ENCODE assay signal across 8 mouse cellular contexts in genomic region chr9:64119898-64120297, GRCm38 (mm10). TPM values are rescaled to one million over a fixed set of nuclear protein-coding genes. Genes with fewer than 3 reads are reported as not detected.
DNase-seq lines count a peak whose midpoint lies in the region; ATAC-seq and TF ChIP-seq lines count a peak whose summit lies in the region.

No protein-coding gene starts in this region.

- H3K4me2 ChIP-seq in intestine, embryonic 14.5 days (ENCODE audit: low read length), result no peak overlapping the region
- no peak overlapping the region for H3K4me2 ChIP-seq in intestine, embryonic 16.5 days (ENCODE audit: low read depth, low read length)
- no peak overlapping the region for H3K4me2 ChIP-seq in hindbrain, embryonic 14.5 days (replicated peaks)

- no peak overlapping the region for H3K4me3 ChIP-seq in intestine, embryonic 14.5 days (ENCODE audit: low read depth, low read length)
- no peak overlapping the region for H3K4me3 ChIP-seq in intestine, embryonic 16.5 days (ENCODE audit: low read length)
- H3K4me3 ChIP-seq in E14TG2a.4 (replicated peaks; ENCODE audit: low read length), result 0 out of 2 replicates have a peak overlapping the region, but pooled peaks have one; percentile 1
- H3K4me3 ChIP-seq in gastrocnemius, adult 2 months, result no peak overlapping the region
- no peak overlapping the region for H3K4me3 ChIP-seq in hindbrain, embryonic 14.5 days (replicated peaks; ENCODE audit: low read length)

- no peak for ATAC-seq in intestine, embryonic 14.5 days (replicated peaks; ENCODE audit: low FRiP score, low TSS enrichment, low read depth)
- ATAC-seq in intestine, embryonic 16.5 days, result no peak
- ATAC-seq in hindbrain, embryonic 14.5 days (ENCODE audit: low FRiP score), result no peak

- H3K4me1 ChIP-seq in intestine, embryonic 14.5 days (replicated peaks; ENCODE audit: control insufficient read depth, insufficient read depth, low read length), result peaks cover 2% of the 10 kb centered on the region; the same call in 1 of the 2 replicates
- H3K4me1 ChIP-seq in intestine, embryonic 16.5 days (ENCODE audit: control insufficient read depth, insufficient read depth, low read length), result peaks cover 3% of the 10 kb centered on the region; the same call in 1 of the 2 replicates
- peaks cover 54% of the 10 kb centered on the region for H3K4me1 ChIP-seq in E14TG2a.4 (replicated peaks; ENCODE audit: low read depth, low read length)
- no peaks in the 10 kb centered on the region for H3K4me1 ChIP-seq in hindbrain, embryonic 14.5 days (replicated peaks; ENCODE audit: control insufficient read depth, insufficient read depth, low read length)

- H3K9me3 ChIP-seq in intestine, embryonic 14.5 days (ENCODE audit: control insufficient read depth, low read length), result no peaks in the 10 kb centered on the region
- no peaks in the 10 kb centered on the region for H3K9me3 ChIP-seq in intestine, embryonic 16.5 days (ENCODE audit: control insufficient read depth, low read length)
- no peaks in the 10 kb centered on the region for H3K9me3 ChIP-seq in E14TG2a.4 (ENCODE audit: low read length)
- H3K9me3 ChIP-seq in hindbrain, embryonic 14.5 days (ENCODE audit: control insufficient read depth, low read length), result no peaks in the 10 kb centered on the region

- peak; percentile 74 for DNase-seq in intestine, embryonic 14.5 days (ENCODE audit: low spot score)
- peak; percentile 87 for DNase-seq in adrenal gland, postnatal 14 days
- DNase-seq in gastrocnemius, adult 2 months, result peak; percentile 79
- peak; percentile 81 for DNase-seq in liver
- DNase-seq in retina, postnatal 7 days (ENCODE audit: low read depth, low spot score), result peak; percentile 4
- no peak for DNase-seq in hindbrain, embryonic 14.5 days (ENCODE audit: low spot score)

- WGBS in intestine, embryonic 14.5 days, result 34% methylated on average over 8 of the region's 8 CpGs
- 34% methylated on average over 8 of the region's 8 CpGs for WGBS in intestine, embryonic 16.5 days
- WGBS in hindbrain, embryonic 14.5 days, result 31% methylated on average over 8 of the region's 8 CpGs

- H3K27me3 ChIP-seq in intestine, embryonic 14.5 days (replicated peaks; ENCODE audit: control insufficient read depth, insufficient read depth, low read length), result no peaks in the 10 kb centered on the region
- no peaks in the 10 kb centered on the region for H3K27me3 ChIP-seq in intestine, embryonic 16.5 days (replicated peaks; ENCODE audit: control insufficient read depth, insufficient read depth, low read length)
- 0 out of 2 replicates have a peak, but pooled peaks cover 6% of the 10 kb centered on the region for H3K27me3 ChIP-seq in E14TG2a.4 (ENCODE audit: insufficient read depth, low read length)
- no peaks in the 10 kb centered on the region for H3K27me3 ChIP-seq in hindbrain, embryonic 14.5 days (ENCODE audit: control insufficient read depth, insufficient read depth, low read length)

- no peak overlapping the region for H3K9ac ChIP-seq in intestine, embryonic 14.5 days (ENCODE audit: low read length)
- H3K9ac ChIP-seq in intestine, embryonic 16.5 days (ENCODE audit: low read depth, low read length), result no peak overlapping the region
- H3K9ac ChIP-seq in hindbrain, embryonic 14.5 days, result no peak overlapping the region

- H3K27ac ChIP-seq in intestine, embryonic 14.5 days (ENCODE audit: low read depth), result no peak overlapping the region
- no peak overlapping the region for H3K27ac ChIP-seq in intestine, embryonic 16.5 days (ENCODE audit: low read length)
- H3K27ac ChIP-seq in gastrocnemius, adult 2 months, result no peak overlapping the region
- no peak overlapping the region for H3K27ac ChIP-seq in hindbrain, embryonic 14.5 days

- peak; percentile 98 for TF ChIP-seq CTCF in E14TG2a.4 (conservative IDR thresholded peaks at IDR 0.05; ENCODE audit: low read length)
- TF ChIP-seq CTCF in gastrocnemius, adult 2 months (IDR thresholded peaks at IDR 0.05), result peak; percentile 87

- no peaks in the 10 kb centered on the region for H3K36me3 ChIP-seq in intestine, embryonic 14.5 days (ENCODE audit: control insufficient read depth, insufficient read depth, low read length)
- H3K36me3 ChIP-seq in intestine, embryonic 16.5 days (ENCODE audit: control insufficient read depth, insufficient read depth, low read length), result no peaks in the 10 kb centered on the region
- no peaks in the 10 kb centered on the region for H3K36me3 ChIP-seq in E14TG2a.4 (ENCODE audit: insufficient read depth, low read length)
- H3K36me3 ChIP-seq in hindbrain, embryonic 14.5 days (replicated peaks; ENCODE audit: control insufficient read depth, insufficient read depth), result no peaks in the 10 kb centered on the region

- intact Hi-C loops in gastrocnemius, adult 2 months (cut with DNase I), result loop anchor here (1.0 kb wide), 1 partner anchor 133 kb away; the partner anchor contains the start of gene Map2k1

RNA-seq across cellular contexts. Expression of gene Lctl, which starts 3.0 kb away (rescaled TPM):
- not detected in 2 replicates for polyA plus RNA-seq in intestine, embryonic 14.5 days (2014; fragmentation: Nextera tagmentation; extraction: Ambion mirVana)
- 0.15 and 0.40 TPM in 2 replicates for polyA plus RNA-seq in intestine, embryonic 16.5 days (2015; fragmentation: Nextera tagmentation; extraction: Ambion mirVana)
- 1.6 and 1.9 TPM in 2 replicates for total RNA-seq in adrenal gland, postnatal 14 days (2021)
- under 1 TPM in 1 of 2 experiments, not detected in 1; 0.28 TPM for total RNA-seq in gastrocnemius, adult 2 months (2021)
- not detected in 2 replicates for polyA plus RNA-seq in hindbrain, embryonic 14.5 days (2014; fragmentation: Nextera tagmentation; extraction: Ambion mirVana)

RNA-seq across cellular contexts. Expression of gene Zwilch, which starts 53.0 kb away (rescaled TPM):
- 27.7 and 33.3 TPM in 2 replicates for polyA plus RNA-seq in intestine, embryonic 14.5 days (2014; fragmentation: Nextera tagmentation; extraction: Ambion mirVana)
- 17.3 and 22.0 TPM in 2 replicates for polyA plus RNA-seq in intestine, embryonic 16.5 days (2015; fragmentation: Nextera tagmentation; extraction: Ambion mirVana)
- total RNA-seq in adrenal gland, postnatal 14 days (2021), result 6.3 and 7.0 TPM in 2 replicates
- total RNA-seq in gastrocnemius, adult 2 months (2021), result under 1 TPM; 0.41 to 0.42 TPM
- polyA plus RNA-seq in hindbrain, embryonic 14.5 days (2014; fragmentation: Nextera tagmentation; extraction: Ambion mirVana), result 3.6 and 4.3 TPM in 2 replicates

RNA-seq across cellular contexts. Expression of gene Rpl4, which starts 53.3 kb away (rescaled TPM):
- polyA plus RNA-seq in intestine, embryonic 14.5 days (2014; fragmentation: Nextera tagmentation; extraction: Ambion mirVana), result 1,426 and 1,532 TPM in 2 replicates
- polyA plus RNA-seq in intestine, embryonic 16.5 days (2015; fragmentation: Nextera tagmentation; extraction: Ambion mirVana), result 1,062 and 1,181 TPM in 2 replicates
- total RNA-seq in adrenal gland, postnatal 14 days (2021), result 872 and 1,008 TPM in 2 replicates
- total RNA-seq in gastrocnemius, adult 2 months (2021), result 100 to 1,000 TPM; 601 to 627 TPM
- 650 and 656 TPM in 2 replicates for polyA plus RNA-seq in hindbrain, embryonic 14.5 days (2014; fragmentation: Nextera tagmentation; extraction: Ambion mirVana)

RNA-seq across cellular contexts. Expression of gene Snapc5, which starts 59.2 kb away (rescaled TPM):
- 29.2 and 30.2 TPM in 2 replicates for polyA plus RNA-seq in intestine, embryonic 14.5 days (2014; fragmentation: Nextera tagmentation; extraction: Ambion mirVana)
- polyA plus RNA-seq in intestine, embryonic 16.5 days (2015; fragmentation: Nextera tagmentation; extraction: Ambion mirVana), result 36.2 and 36.5 TPM in 2 replicates
- 20.4 and 22.9 TPM in 2 replicates for total RNA-seq in adrenal gland, postnatal 14 days (2021)
- total RNA-seq in gastrocnemius, adult 2 months (2021), result 10 to 100 TPM; 19.3 to 24.4 TPM
- 24.2 and 27.0 TPM in 2 replicates for polyA plus RNA-seq in hindbrain, embryonic 14.5 days (2014; fragmentation: Nextera tagmentation; extraction: Ambion mirVana)
